Mouse (Mus musculus): ENCODE data around the gene Pcyox1. TPM values are rescaled to one million over a fixed set of nuclear protein-coding genes. Genes with fewer than 3 reads are reported as not detected.

Pcyox1 gene
- polyA plus RNA-seq, 1 experiment: 0.46 TPM

DNA sequence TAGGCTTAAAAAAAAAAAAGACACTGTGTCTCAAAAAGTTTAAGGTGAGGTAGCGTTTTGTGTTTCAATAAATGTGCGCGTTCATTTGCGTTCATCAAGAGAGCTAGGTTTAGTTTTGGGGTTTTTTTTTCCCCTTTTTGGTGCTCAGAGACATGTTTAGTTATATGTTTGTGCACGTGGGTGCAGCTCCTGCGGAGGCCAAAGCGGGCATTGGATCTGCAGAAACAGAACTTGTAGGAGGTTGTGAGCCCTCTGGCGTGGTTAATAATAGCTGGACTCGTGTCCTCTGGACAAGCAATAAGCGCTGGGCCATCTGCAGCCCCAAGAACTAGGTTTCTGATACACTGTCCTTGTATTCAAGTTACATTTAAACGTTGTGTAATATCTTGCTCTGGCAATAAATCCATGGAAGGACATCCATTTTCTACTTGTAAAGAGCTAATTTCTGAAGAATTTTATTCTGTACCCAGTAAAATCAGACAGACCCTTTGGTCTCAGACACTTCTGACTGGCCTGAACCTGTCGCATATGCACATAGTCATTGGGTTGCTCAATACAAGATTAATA, 24.9 kb downstream of the Pcyox1 start:
- TF ChIP-seq TAL1 (IDR thresholded peaks at IDR 0.05; ENCODE audit: low read length) (no peak), GATA1 (IDR thresholded peaks at IDR 0.05; ENCODE audit: low read length) (no peak)
- peaks cover 38% of the 10 kb centered on the region for H3K4me1 ChIP-seq (ENCODE audit: control insufficient read depth)
- H3K4me3 ChIP-seq (replicated peaks): peak overlapping the region; percentile 79
- H3K9me3 ChIP-seq (ENCODE audit: control insufficient read depth, low read length): no peaks in the 10 kb centered on the region
- H3K36me3 ChIP-seq (ENCODE audit: control insufficient read depth): peaks cover 45% of the 10 kb centered on the region
- no peaks in the 10 kb centered on the region for H3K27me3 ChIP-seq (ENCODE audit: control insufficient read depth)

DNA sequence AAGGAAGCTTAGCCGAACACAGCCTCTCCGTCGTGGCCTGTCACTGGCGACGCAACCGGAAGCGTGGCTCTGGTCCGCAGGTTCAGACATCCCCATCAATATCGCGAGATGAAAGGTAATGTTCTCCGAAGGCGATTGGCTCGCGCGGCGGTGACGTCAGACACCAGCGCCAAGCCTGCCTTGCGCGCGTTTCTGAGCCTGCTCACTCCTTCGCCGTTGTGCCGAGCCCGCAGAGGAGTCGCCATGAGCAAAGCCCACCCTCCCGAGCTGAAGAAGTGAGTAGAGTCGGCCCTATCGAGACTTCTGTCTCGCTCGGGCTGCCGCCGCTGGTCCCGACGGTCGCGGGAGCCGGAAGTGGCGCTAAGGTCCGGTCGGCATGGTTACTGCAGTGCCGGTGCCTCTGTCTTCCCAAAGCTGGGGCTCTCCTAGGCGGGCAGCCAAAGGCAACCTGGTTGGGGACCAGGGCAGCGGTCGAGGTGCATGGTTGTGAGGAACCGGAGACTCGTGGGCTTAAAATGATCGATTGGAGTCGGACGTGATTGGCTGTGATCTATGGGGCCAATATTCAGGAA, 25.5 kb downstream of the Pcyox1 start:
- TF ChIP-seq GATA1 (IDR thresholded peaks at IDR 0.05; ENCODE audit: low read length): no peak
- TF ChIP-seq TAL1 (IDR thresholded peaks at IDR 0.05; ENCODE audit: low read length): no peak
- H3K27me3 ChIP-seq (ENCODE audit: control insufficient read depth): no peaks in the 10 kb centered on the region
- H3K36me3 ChIP-seq (ENCODE audit: control insufficient read depth): peaks cover 39% of the 10 kb centered on the region
- H3K4me3 ChIP-seq (replicated peaks): peak overlapping the region; percentile 79
- peaks cover 44% of the 10 kb centered on the region for H3K4me1 ChIP-seq (ENCODE audit: control insufficient read depth)
- H3K9me3 ChIP-seq (ENCODE audit: control insufficient read depth, low read length): no peaks in the 10 kb centered on the region

- Histone ChIP-seq H3K36me3 (ENCODE audit: control insufficient read depth) (peaks cover 33% of the 10 kb centered on the region), H3K4me3 (replicated peaks) (peak within 1 kb of the TSS; percentile 79), H3K4me1 (ENCODE audit: control insufficient read depth) (peaks cover 50% of the 10 kb centered on the region), H3K9me3 (ENCODE audit: control insufficient read depth, low read length) (no peaks in the 10 kb centered on the region), H3K27me3 (ENCODE audit: control insufficient read depth) (no peaks in the 10 kb centered on the region)
- TF ChIP-seq TAL1 (IDR thresholded peaks at IDR 0.05; ENCODE audit: low read length) (no peak), GATA1 (IDR thresholded peaks at IDR 0.05; ENCODE audit: low read length) (no peak)
Measured at GRCm38 (mm10) chr6:86370764-86371339, 26.1 kb downstream of the Pcyox1 start, which contains the start of gene Snrpg. Gene Snrpg, plus strand, starts transcription at chr6:86371304.

GRCm38 (mm10) chr6:86370093-86370713, 26.8 kb downstream of the Pcyox1 start:
- Histone ChIP-seq H3K9me3 (ENCODE audit: control insufficient read depth, low read length) (no peaks in the 10 kb centered on the region), H3K4me3 (replicated peaks) (peak overlapping the region; percentile 79), H3K36me3 (ENCODE audit: control insufficient read depth) (peaks cover 28% of the 10 kb centered on the region), H3K4me1 (ENCODE audit: control insufficient read depth) (peaks cover 53% of the 10 kb centered on the region), H3K27me3 (ENCODE audit: control insufficient read depth) (no peaks in the 10 kb centered on the region)
- TF ChIP-seq TAL1 (IDR thresholded peaks at IDR 0.05; ENCODE audit: low read length) (no peak), GATA1 (IDR thresholded peaks at IDR 0.05; ENCODE audit: low read length) (no peak)

DNA sequence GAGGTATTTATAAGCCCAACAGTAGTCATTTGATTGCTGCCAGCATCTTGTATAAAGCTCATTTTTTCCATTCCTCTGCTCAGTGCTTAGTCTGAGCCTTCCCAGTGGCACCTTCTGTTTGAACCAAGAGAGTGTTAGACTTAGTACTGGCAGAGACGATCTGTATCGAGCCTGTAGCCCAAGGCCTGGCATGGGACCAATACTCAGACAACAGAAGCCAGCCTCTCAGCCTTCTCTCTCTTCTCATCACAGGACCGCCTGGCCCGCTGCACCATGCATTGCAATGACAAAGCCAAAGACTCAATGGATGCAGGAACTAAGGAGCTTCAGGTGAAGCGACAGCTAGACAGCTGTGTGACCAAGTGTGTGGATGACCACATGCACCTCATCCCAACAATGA, 28.5 kb downstream of the Pcyox1 start:
- peaks cover 60% of the 10 kb centered on the region for H3K4me1 ChIP-seq (ENCODE audit: control insufficient read depth)
- H3K36me3 ChIP-seq (ENCODE audit: control insufficient read depth): peaks cover 14% of the 10 kb centered on the region
- H3K27me3 ChIP-seq (ENCODE audit: control insufficient read depth): no peaks in the 10 kb centered on the region
- no peaks in the 10 kb centered on the region for H3K9me3 ChIP-seq (ENCODE audit: control insufficient read depth, low read length)
- no peak overlapping the region for H3K4me3 ChIP-seq (replicated peaks)
- TF ChIP-seq GATA1 (IDR thresholded peaks at IDR 0.05; ENCODE audit: low read length) (no peak), TAL1 (IDR thresholded peaks at IDR 0.05; ENCODE audit: low read length) (no peak)

DNA sequence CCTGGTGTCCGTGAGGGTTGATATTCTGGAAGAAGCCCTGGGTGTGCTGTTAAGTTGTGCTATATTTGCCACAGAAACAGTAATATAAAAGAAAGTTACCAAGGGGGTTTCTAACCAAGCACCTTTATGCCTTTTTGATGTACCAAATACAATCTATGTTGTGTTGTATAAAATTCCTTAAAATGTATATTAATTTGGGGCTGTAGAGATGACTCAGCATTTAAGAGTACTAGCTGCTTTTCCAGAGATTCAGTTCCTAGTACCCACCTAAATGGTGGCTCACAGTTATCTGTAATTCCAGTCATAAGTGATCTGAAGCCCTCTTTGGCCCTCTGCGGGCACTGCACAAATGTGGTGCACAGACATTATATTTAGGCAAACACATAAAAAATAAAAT, 30.1 kb downstream of the Pcyox1 start:
- Histone ChIP-seq H3K36me3 (ENCODE audit: control insufficient read depth) (peaks cover 9% of the 10 kb centered on the region), H3K9me3 (ENCODE audit: control insufficient read depth, low read length) (no peaks in the 10 kb centered on the region), H3K4me1 (ENCODE audit: control insufficient read depth) (peaks cover 44% of the 10 kb centered on the region), H3K4me3 (replicated peaks) (peak overlapping the region; percentile 86), H3K27me3 (ENCODE audit: control insufficient read depth) (no peaks in the 10 kb centered on the region)
- TF ChIP-seq GATA1 (IDR thresholded peaks at IDR 0.05; ENCODE audit: low read length) (no peak), TAL1 (IDR thresholded peaks at IDR 0.05; ENCODE audit: low read length) (no peak)

- Histone ChIP-seq H3K27me3 (ENCODE audit: control insufficient read depth) (no peaks in the 10 kb centered on the region; the same call in 1 of the 2 replicates), H3K4me1 (ENCODE audit: control insufficient read depth) (peaks cover 44% of the 10 kb centered on the region), H3K36me3 (ENCODE audit: control insufficient read depth) (peaks cover 9% of the 10 kb centered on the region), H3K9me3 (ENCODE audit: control insufficient read depth, low read length) (peaks cover 5% of the 10 kb centered on the region), H3K4me3 (replicated peaks) (peak overlapping the region; percentile 86)
- TF ChIP-seq GATA1 (IDR thresholded peaks at IDR 0.05; ENCODE audit: low read length): no peak
- TF ChIP-seq TAL1 (IDR thresholded peaks at IDR 0.05; ENCODE audit: low read length): no peak
Measured at GRCm38 (mm10) chr6:86366125-86366852, 30.7 kb downstream of the Pcyox1 start.

- Histone ChIP-seq H3K27me3 (ENCODE audit: control insufficient read depth) (no peaks in the 10 kb centered on the region; the same call in 1 of the 2 replicates), H3K4me1 (ENCODE audit: control insufficient read depth) (peaks cover 37% of the 10 kb centered on the region), H3K9me3 (ENCODE audit: control insufficient read depth, low read length) (peaks cover 5% of the 10 kb centered on the region), H3K36me3 (ENCODE audit: control insufficient read depth) (peaks cover 9% of the 10 kb centered on the region), H3K4me3 (replicated peaks) (peak within 1 kb of the TSS; percentile 86)
- TF ChIP-seq GATA1 (IDR thresholded peaks at IDR 0.05; ENCODE audit: low read length) (no peak), TAL1 (IDR thresholded peaks at IDR 0.05; ENCODE audit: low read length) (no peak)
Measured at GRCm38 (mm10) chr6:86365371-86366124, 31.4 kb downstream of the Pcyox1 start, which contains the start of gene Fam136a. Gene Fam136a, plus strand, starts transcription at chr6:86365646.

Measured in erythroblast, embryonic 14.5 days (primary cell).